Mouse (Mus musculus) testis, adult 2 months (tissue): ENCODE measurements around the gene Rbms3.

Source experiments
- CTCF ChIP-seq: fragments of 200-500 bp; IDR thresholded peaks from 2 replicates; pipeline ENCODE4 v1.5.1; 2012; ENCODE audit warnings: low read depth, mild to moderate bottlenecking, inconsistent platforms, low read length, moderate library complexity; ENCODE audit not compliant: control insufficient read depth, insufficient read depth, insufficient replicate concordance
- POLR2A ChIP-seq: fragments of 200-500 bp; IDR thresholded peaks from 2 replicates; pipeline ENCODE4 v1.6.1; 2012; ENCODE audit warnings: low read depth, mild to moderate bottlenecking, inconsistent platforms, low read length, moderate library complexity; ENCODE audit not compliant: control insufficient read depth

DNA sequence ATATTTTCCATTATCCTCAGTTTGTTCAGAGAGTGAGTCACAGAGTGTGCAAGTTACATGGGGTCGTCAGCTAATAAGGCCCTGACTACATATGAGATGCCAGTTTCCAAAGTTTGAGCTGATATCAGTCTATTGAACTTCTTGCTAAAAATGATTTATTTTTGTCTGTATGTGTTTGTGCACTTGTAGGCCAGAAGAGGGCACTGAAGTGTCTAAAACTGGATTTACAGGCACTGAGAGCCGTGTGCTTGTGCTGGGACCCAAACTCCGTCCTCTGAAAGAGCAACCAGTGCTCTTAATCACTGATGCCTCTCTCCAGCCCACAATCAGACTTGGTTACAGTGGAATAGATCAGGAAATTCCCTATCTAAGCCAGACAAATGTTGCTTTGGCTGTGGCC lies 882.8 kb downstream of the Rbms3 start:
- TF ChIP-seq POLR2A (no peak), CTCF (no peak)
